Mouse (Mus musculus): ENCODE measurements around the gene Phb2. TPM values are rescaled to one million over a fixed set of nuclear protein-coding genes. Genes with fewer than 3 reads are reported as not detected.

Phb2 gene
- total RNA-seq, 2 experiments from 2014 or later: 133 to 144 TPM

DNA sequence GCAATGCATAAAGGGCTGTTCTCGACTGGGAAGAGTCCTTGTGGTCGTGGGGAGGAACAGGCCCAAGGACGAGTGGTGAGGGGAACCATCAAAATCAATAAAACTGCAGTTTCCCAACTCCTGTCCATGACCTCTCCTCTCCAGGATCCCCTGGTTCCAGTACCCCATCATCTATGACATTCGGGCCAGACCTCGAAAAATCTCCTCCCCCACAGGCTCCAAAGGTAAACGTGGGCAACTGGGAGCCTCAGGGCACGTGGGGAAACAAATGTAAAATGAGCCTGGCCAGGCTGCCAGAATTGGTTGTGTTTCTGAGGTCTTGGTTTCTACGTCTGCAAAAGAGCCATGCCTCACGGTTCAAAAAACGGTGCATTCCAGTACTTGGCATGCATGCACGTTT lies 782 bp downstream of the Phb2 start:
- DNase-seq (ENCODE audit: low spot score in 2 of 2): no peak
- intact Hi-C loops (cut with DNase I): loop anchor here (2.0 kb wide), 1 partner anchor 28 kb away; the partner anchor contains the start of gene Grcc10

DNA sequence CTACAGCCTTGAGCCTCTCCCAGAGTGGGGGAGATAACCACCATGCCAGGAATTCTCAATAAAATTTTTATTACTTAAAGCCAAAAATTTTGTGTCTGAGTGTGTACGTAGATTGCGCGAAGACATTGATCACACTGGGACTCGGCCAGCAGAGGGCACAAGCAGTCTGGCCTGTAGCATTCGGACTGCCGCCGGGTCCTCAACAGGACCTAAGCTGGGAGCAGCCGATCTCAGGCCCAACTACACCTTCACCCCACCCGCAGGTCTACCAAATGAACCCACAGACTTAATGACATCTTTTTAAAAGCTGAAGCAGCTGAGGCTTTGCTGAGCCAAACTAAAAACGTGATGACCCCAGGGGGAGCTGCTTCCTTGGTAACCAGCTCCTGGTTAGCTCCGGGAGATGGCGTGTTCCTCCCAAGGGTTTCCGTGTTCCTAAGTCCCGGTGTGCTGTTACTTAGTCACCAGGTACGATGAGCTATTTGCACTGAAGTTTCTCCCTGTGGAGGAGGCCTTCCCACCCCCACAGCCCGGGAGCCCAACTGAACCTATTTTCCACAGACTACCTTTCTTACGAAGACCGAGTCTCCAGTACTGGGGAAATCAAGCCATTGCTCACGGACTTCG lies 4.8 kb downstream of the Phb2 start:
- intact Hi-C loops (cut with DNase I): no loop called here
- peak in 1 of 2 experiments; percentile 44 for DNase-seq (ENCODE audit: low spot score in 2 of 2)

DNA sequence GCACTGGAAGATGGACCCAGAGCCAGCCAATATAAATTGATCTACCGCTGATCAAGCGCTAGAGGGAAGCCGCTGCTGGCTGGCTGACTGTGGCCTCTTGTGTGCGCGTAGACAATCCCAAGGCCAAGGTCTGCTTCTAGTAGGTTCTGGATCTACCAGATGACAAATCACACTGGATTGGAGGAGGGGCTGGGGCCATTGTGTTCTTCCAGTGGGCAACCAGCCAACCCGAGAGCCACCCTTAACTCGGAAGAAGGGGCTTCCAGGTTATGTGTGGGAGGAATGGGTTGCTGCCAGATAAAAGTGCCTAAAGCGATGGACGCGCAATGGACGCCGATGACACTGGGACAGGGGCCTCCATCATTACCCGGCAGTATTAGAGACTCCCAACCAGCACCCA lies 5.8 kb downstream of the Phb2 start:
- no peak for DNase-seq (ENCODE audit: low spot score in 2 of 2)
- intact Hi-C loops (cut with DNase I): no loop called here

DNA sequence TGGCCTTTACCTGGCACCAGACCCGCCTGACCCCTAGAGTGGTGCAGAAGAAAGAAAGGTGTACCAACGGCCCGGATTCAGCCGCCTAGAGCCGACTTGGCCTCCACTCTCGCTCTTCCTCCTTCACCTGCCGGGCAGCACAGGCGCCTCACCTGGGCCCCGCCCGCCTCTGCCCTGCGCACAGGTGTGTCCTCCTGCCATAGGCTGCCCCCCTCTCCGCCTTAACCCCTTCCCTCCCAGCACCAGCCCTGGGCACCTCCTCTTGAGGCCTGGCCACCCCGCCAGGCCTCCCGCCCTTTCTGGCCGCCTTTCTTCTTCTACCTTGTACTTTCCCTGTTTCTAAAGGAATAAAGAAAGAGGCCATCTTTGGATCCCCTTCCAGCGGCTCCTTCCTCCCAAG lies 6.6 kb downstream of the Phb2 start:
- no peak for DNase-seq (ENCODE audit: low spot score in 2 of 2)
- intact Hi-C loops (cut with DNase I): no loop called here

DNA sequence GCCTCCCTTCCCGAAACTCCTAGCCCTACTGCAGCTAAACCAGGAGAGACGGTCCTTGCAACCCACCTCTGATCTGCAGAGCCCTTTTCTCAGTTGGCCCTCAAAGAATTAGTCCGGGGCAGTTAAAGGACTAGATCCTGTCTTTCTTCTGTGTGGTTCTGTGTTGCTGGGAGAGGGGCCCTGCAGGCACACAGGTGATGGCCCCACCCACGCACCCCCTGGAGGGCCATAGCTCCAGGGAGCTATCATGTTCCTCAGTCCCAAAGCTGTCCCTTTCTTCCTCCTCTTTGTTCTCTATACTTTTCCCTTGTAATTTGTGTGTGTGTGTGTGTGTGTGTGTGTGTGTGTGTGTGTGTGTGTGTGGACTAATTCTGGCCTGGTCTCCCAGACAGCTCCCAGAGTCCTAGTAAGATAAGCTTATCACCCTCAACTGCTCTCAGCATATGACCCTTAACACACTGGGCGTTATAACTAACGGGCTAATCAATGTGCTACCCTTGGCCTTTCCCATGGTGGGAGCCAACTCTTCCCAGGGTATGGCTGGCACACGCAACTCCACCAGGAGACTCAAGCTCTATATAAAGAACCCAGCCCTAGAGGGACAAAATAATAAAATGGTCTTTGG lies 7.3 kb downstream of the Phb2 start:
- DNase-seq (ENCODE audit: low spot score in 2 of 2): no peak
- intact Hi-C loops (cut with DNase I): no loop called here

DNA sequence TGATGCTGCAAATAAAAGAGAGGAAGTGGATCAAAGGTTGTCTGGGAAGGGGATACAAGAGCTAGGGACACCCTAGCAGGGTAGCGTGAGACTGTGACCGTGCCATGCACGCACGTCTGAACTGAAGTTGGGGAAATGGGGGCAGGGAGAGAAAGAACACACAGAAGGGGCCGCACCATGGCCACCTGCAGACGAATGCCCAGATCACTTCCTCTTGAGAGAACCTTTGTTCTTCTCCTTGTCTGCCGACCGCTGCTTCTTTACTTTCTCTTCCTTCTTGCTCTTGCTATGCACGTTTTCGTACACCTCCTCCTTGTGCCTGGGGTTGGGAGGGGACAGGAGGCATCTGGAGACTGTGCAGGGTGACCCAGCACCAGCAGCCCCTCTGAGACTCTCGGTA lies 8.8 kb downstream of the Phb2 start:
- intact Hi-C loops (cut with DNase I): no loop called here
- no peak for DNase-seq (ENCODE audit: low spot score in 2 of 2)

DNA sequence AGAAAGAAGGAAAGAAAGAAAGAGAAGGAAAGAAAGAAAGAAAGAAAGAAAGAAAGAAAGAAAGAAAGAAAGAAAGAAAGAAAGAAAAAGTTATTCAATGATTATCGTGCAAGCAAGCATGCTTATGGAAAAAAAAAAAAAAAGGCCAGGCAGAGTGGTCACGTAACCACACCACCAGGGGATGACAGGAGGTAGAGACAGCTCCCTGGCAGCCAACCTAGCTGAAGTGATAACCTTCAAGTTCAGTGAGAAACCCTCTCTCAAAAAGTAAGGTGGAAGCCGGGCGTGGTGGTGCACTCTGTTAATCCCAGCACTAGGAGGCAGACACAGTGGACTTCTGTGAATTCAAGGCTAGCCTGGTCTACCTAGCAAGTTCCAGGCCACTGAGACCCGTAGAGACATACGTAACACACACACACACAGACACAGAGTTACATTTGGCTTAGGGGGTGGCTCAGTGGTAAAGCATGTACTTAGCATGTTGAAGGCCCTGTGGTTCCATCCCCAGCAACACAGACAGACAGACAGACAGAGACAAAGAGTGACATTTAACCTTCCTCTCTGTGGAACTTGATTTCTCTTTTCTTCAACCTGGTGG lies 10.8 kb downstream of the Phb2 start:
- intact Hi-C loops (cut with DNase I): no loop called here
- DNase-seq (ENCODE audit: low spot score in 2 of 2): no peak

DNA sequence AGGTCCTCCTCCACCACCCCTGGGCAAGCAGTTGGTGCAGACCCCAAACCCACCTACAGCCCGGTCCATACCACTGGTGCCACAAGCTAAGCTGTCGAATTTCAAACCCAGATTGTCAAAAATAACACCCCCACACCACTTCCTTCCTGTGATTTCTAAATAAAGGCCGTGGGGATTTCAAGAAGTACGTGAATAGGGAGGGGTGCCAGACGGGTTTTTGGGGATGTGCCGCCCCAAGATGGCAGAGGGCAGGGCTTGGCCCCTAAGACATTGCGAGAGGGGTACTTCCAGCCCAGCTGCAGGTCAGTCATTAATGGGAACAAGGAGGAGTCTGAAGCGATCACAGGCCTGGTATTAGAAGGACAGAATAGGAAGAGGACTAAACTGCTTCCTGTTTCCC lies 11.4 kb downstream of the Phb2 start:
- intact Hi-C loops (cut with DNase I): no loop called here
- no peak for DNase-seq (ENCODE audit: low spot score in 2 of 2)

DNA sequence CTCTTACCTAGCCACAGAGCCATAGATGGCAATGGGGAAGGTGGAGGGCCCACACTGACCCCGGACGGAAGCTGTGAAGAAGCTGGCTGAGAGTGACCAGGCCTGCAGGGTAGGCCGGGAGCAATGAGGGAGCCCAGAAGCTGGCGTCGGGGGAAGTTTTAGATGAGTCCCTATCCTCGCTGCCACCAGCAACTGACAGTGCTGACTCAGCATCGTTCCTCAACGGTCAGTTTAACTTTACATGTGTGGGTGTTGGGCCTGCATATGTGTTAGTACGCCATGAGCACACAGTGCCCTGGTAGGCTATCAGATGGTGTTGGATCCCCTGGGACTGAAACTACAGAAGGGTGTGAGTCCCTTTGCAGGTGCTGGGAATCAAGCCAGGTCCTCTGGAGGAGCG lies 12.3 kb downstream of the Phb2 start:
- intact Hi-C loops (cut with DNase I): no loop called here
- DNase-seq (ENCODE audit: low spot score in 2 of 2): no peak

DNA sequence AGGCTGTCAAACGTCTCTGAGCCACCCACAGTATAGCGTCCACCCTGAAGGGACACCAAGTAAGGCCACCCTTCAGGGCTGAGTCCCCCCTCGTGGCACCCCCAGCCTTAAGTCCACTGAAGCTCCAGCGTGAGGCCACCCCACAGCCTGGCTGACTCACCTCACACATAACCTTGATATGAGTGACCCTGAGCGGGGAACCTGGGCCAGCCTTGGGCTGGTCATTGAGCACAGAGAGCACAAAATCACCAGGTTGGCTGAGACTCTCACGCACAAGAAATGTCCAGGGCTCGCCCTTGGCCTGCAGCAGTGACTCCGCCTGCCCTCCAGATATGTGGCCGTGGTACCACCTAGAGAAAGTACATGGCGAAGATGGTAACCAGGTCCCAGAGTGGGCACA lies 16.5 kb downstream of the Phb2 start:
- DNase-seq (ENCODE audit: low spot score in 2 of 2): no peak
- intact Hi-C loops (cut with DNase I): no loop called here

DNA sequence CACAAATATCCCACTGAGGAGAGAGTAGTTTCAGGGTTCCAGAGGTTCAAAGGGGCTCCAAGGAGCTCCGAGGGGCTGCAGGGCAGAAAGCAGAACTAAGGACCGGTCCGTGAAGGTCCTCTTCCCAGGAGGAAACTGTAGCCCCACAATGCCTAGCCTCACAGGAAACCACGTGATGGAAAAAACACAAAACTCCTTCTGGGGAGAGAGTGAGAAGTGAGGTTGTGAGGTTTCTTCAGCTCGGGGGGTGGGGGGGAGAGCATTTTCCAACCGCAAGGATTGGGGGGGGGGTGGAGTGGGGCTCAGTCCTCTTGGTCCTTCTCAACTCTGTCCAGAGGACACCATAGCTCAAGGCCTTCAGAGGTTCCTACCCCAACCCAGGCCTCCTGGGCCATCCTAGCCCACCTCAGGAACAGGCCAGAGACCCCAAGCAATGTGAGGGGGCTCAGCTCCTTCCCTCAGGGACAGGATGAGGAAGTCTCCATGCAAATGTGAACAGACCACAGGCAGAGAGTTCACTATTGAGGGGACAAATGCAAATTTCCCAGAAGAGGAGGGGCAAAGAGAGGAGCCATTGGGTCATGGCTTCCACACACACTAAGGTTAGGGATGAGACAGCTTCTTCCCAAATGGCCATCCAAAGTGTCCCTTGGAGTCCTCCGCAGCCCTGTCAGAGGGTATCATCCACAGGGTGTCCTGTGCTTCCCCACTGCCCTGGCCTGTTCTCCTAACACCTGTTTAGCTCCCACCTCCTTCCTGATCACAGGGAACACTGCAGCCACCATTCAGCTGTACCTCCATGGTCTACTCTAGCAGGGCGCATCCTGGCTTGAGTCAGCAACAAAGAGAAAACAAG lies 17.9 kb downstream of the Phb2 start:
- intact Hi-C loops (cut with DNase I): no loop called here
- no peak for DNase-seq (ENCODE audit: low spot score in 2 of 2)

DNA sequence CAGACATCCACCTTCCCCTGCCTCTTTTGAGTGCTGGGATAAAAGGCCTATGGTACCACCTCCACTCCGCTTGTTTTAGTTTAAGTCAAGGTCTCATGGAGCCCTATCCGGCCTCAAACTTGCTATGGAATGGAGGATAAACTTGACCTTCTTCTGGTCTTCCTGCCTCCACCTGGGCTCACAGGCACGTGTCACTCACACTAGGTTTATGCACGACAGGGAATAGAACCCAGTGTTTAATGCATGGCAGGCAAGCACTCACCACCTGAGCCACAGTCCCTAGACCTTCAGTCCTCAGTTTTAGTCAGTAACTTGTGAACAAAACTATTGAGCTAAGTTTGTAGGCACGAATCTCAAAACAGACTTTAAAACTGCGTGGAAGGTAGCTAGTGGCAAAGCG lies 18.9 kb downstream of the Phb2 start:
- no peak for DNase-seq (ENCODE audit: low spot score in 2 of 2)
- intact Hi-C loops (cut with DNase I): no loop called here

DNA sequence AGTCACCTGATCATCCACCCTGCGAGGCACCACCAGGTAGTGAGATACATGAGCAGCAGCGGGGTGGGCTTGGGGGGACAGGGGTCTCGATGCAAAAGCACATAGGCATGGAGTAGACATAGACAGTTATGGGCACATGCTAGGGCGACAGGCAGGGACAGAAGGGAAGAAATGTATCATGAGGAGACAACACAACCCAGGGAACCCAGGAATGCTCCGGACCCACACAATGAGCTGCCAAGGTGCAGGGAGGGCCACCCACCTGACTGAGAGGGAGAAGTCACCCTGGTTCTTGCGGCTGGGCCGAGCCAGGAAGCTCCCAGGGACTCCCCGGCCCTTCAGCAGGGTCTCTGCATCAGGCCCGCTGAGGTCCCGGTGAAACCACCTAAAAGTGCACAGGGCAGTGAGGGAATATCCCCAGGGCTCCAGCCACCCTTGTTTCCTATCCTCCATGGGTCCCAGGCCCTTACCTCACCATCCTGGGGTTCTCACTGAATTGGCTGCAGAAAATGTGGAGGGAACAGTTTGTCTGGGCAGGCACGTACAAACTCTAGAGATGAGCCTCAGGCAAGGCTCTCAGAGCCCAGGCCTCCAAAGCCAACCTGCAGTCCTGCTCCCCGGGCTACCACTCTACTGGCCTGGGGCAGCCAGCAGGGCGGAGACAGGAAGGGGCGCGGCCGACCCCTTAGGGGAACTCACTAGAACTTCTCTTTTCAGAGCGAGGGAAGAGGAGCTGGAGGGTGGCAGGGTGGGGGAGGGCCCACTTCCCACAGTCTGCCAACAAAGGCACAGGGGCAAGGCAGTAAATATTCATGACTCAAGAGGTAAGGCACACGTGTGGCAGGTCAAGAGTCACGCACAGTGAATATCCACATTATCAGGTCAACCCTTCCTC lies 20.6 kb downstream of the Phb2 start:
- intact Hi-C loops (cut with DNase I): no loop called here
- no peak for DNase-seq (ENCODE audit: low spot score in 2 of 2)

DNA sequence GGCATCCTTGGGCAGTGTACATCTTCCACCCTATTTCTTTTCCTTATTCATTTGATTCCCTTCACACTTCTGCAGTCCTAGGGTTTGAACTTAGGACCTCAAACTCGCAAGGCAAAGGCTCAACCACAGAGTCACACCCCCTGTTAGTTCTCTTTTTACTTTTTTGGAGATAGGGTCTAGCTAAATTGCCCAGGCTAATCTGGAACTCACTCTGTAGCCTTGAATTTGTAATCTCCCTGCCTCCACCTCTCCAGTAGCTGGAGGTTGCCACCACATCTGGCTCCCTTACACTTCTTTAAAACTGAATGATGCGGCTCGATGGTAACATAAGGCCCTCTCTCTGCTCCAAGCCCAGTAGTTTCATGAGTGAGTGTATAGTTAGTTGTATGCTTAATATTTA lies 22.3 kb downstream of the Phb2 start:
- intact Hi-C loops (cut with DNase I): no loop called here
- DNase-seq (ENCODE audit: low spot score in 2 of 2): no peak

DNA sequence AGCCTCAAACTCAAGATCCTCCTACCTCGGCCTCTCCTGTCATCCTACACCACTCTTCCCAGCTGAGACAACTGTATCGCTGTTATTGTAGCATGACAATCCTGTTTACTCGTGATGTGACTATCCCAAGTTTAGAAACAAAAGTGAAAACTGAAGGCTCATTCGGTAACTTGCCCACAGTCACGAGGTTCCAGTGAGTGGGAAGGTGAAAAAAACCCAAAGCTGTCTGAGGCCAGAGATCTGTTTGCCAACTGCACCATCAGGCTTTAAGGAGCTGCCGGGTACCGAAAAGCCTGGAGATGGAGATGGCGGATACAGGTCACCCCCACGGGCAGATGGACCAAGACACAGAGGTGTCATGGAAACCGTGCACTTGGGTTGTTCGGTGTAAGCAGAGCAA lies 24.9 kb downstream of the Phb2 start:
- no peak for DNase-seq (ENCODE audit: low spot score in 2 of 2)
- intact Hi-C loops (cut with DNase I): no loop called here

DNA sequence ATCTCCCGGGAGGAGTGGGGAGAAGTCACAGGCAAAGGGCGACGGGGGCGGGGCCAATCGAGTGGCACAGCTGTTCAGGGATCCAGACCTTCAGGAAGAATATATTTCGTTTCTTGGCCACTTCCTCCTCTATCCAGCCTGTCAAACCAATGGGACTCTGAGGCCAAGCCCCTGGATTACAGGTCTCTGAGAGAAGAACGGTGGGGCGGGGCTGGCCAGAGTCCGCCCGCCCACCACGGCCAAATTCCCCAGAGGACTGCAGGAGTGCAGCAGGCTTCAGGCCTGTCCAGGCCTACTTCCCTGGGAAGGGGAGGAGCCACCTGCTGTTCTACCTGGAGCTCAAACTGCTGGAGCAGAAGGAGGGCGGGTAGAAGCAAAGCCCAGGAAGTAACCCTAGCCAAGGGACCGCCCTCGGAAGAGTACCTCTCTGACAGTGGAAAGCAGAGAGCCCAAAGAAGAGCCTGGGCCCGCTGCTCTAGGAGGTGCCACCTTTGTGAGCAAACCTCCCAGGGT lies 26.4 kb downstream of the Phb2 start, which contains the start of gene Ptpn6:
Ptpn6 (minus strand) TSS at position 204 of the 513 bp plus-strand sequence.
- intact Hi-C loops (cut with DNase I): no loop called here
- DNase-seq (ENCODE audit: low spot score in 2 of 2): no peak

DNA sequence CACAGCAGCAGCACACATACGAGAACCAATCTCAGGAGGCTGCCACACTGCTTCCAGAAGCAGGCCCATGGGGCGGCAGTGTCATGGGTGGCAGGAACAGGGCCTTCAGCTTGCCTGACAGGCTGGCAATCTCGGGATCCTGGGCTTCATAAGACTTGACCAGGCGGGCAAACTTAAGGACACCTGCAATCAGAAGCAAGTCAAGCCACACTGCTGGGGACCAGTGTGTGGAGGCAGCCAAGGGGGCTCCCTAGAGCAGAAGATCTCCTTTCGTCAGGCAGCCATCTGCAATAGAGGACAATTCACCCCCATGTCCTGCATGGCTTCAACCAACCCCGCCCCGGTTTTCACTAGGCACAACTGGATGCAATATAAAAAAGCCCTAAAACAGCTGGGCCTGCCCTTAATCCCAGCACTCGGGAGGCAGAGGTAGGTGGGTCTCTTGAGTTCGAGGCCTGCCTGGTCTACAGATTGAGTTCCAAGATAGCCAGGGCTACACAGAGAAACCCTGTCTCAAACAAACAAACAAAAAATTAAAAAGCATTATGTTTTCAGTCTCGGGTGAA lies 27.2 kb downstream of the Phb2 start:
- intact Hi-C loops (cut with DNase I): no loop called here
- DNase-seq (ENCODE audit: low spot score in 2 of 2): no peak

DNA sequence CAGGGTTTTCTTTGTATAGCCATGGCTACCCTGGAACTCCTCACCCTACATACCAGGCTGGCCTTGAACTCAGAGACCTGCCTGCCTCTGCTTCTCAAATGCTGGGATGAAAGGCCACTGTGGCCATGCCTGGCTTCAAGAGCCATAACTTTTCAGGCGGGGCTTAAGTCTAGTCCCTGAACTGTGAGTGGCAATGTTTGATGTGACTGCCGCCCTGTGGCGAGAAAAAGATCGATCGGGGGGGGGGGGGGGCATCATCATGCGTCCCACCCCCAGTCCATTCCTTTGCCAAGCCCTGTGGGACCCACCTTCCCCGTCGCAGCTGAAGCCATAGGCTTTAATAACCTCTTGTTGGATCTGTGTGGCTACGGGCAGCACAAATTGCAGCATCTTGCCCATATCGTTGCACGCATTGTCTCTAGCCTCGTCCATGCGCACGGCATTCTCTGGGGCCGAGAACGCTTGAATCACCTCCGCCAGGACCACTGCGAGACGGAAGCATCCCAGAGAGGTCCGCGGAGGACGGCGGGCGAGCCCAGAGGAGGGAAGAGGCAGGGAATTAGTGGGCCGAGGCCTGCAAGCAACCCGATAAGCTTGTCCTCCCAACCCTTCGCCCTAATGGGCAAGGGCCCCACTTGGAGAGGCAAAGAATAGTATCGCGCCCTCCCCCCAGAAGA lies 28.2 kb downstream of the Phb2 start:
- DNase-seq (ENCODE audit: low spot score in 2 of 2): peak in 1 of 2 experiments; percentile 58
- intact Hi-C loops (cut with DNase I): loop anchor here (2.0 to 5.0 kb wide), 2 partner anchors 28 to 38 kb away; partner anchors contain the start of genes Emg1 and Phb2

Data from left cerebral cortex, postnatal 14 days (tissue).